Mouse (Mus musculus): ENCODE measurements around the gene Prmt8. TPM values are rescaled to one million over a fixed set of nuclear protein-coding genes. Genes with fewer than 3 reads are reported as not detected.

Gene Prmt8
- polyA plus RNA-seq, 1 experiment from 2014 or later: 16.6 TPM

GRCm38 (mm10) chr6:127684981-127685380 is 84.3 kb downstream of the Prmt8 start:
- H3K4me2 ChIP-seq (ENCODE audit: low read length): no peak overlapping the region
- no peaks in the 10 kb centered on the region for H3K27me3 ChIP-seq (replicated peaks; ENCODE audit: control insufficient read depth, insufficient read depth, low read length)
- ATAC-seq (peak; percentile 34; the same call in 1 of the 2 replicates), DNase-seq (ENCODE audit: low spot score) (peak; percentile 66)
- peaks cover 7% of the 10 kb centered on the region; the same call in 1 of the 2 replicates for H3K4me1 ChIP-seq (ENCODE audit: control insufficient read depth, insufficient read depth, low read length)
- no peak overlapping the region for H3K4me3 ChIP-seq (ENCODE audit: low read depth, low read length)
- H3K9ac ChIP-seq (ENCODE audit: low read length): no peak overlapping the region
- H3K27ac ChIP-seq (ENCODE audit: low read depth, low read length): no peak overlapping the region
- H3K36me3 ChIP-seq (ENCODE audit: control insufficient read depth, insufficient read depth, low read length): no peaks in the 10 kb centered on the region
- H3K9me3 ChIP-seq (replicated peaks; ENCODE audit: control insufficient read depth, low read length): no peaks in the 10 kb centered on the region
- WGBS: 59% methylated on average over 4 of the region's 4 CpGs

- H3K9ac ChIP-seq (ENCODE audit: low read length): no peak overlapping the region
- H3K36me3 ChIP-seq (ENCODE audit: control insufficient read depth, insufficient read depth, low read length): no peaks in the 10 kb centered on the region
- ATAC-seq (no peak), DNase-seq (ENCODE audit: low spot score) (peak; percentile 50)
- no peak overlapping the region for H3K27ac ChIP-seq (ENCODE audit: low read depth, low read length)
- peaks cover 7% of the 10 kb centered on the region; the same call in 1 of the 2 replicates for H3K4me1 ChIP-seq (ENCODE audit: control insufficient read depth, insufficient read depth, low read length)
- H3K9me3 ChIP-seq (replicated peaks; ENCODE audit: control insufficient read depth, low read length): no peaks in the 10 kb centered on the region
- WGBS: 63% methylated on average over 8 of the region's 8 CpGs
- no peaks in the 10 kb centered on the region for H3K27me3 ChIP-seq (replicated peaks; ENCODE audit: control insufficient read depth, insufficient read depth, low read length)
- no peak overlapping the region for H3K4me3 ChIP-seq (ENCODE audit: low read depth, low read length)
- no peak overlapping the region for H3K4me2 ChIP-seq (ENCODE audit: low read length)
Observed at GRCm38 (mm10) chr6:127683561-127683960, 85.7 kb downstream of the Prmt8 start.

- Histone ChIP-seq H3K4me2 (ENCODE audit: low read length) (no peak overlapping the region), H3K9ac (ENCODE audit: low read length) (no peak overlapping the region), H3K9me3 (replicated peaks; ENCODE audit: control insufficient read depth, low read length) (no peaks in the 10 kb centered on the region), H3K4me3 (ENCODE audit: low read depth, low read length) (no peak overlapping the region), H3K27ac (ENCODE audit: low read depth, low read length) (no peak overlapping the region), H3K4me1 (ENCODE audit: control insufficient read depth, insufficient read depth, low read length) (peaks cover 7% of the 10 kb centered on the region; the same call in 1 of the 2 replicates), H3K27me3 (replicated peaks; ENCODE audit: control insufficient read depth, insufficient read depth, low read length) (no peaks in the 10 kb centered on the region), H3K36me3 (ENCODE audit: control insufficient read depth, insufficient read depth, low read length) (no peaks in the 10 kb centered on the region)
- WGBS: 93% methylated on average over 7 of the region's 7 CpGs
- DNase-seq (ENCODE audit: low spot score): no peak
- ATAC-seq: no peak
Observed at GRCm38 (mm10) chr6:127680784-127681183, 88.5 kb downstream of the Prmt8 start.

GRCm38 (mm10) chr6:127678998-127679397 is 90.3 kb downstream of the Prmt8 start:
- DNase-seq (ENCODE audit: low spot score): no peak
- H3K4me2 ChIP-seq (ENCODE audit: low read length): no peak overlapping the region
- no peak overlapping the region for H3K4me3 ChIP-seq (ENCODE audit: low read depth, low read length)
- no peaks in the 10 kb centered on the region for H3K36me3 ChIP-seq (ENCODE audit: control insufficient read depth, insufficient read depth, low read length)
- WGBS: 80% methylated on average over 3 of the region's 3 CpGs
- no peak overlapping the region for H3K9ac ChIP-seq (ENCODE audit: low read length)
- no peaks in the 10 kb centered on the region for H3K27me3 ChIP-seq (replicated peaks; ENCODE audit: control insufficient read depth, insufficient read depth, low read length)
- peaks cover 7% of the 10 kb centered on the region; the same call in 1 of the 2 replicates for H3K4me1 ChIP-seq (ENCODE audit: control insufficient read depth, insufficient read depth, low read length)
- no peaks in the 10 kb centered on the region for H3K9me3 ChIP-seq (replicated peaks; ENCODE audit: control insufficient read depth, low read length)
- no peak for ATAC-seq
- H3K27ac ChIP-seq (ENCODE audit: low read depth, low read length): no peak overlapping the region

GRCm38 (mm10) chr6:127678320-127678719 is 91.0 kb downstream of the Prmt8 start:
- ATAC-seq (no peak), DNase-seq (ENCODE audit: low spot score) (no peak)
- no peaks in the 10 kb centered on the region for H3K27me3 ChIP-seq (replicated peaks; ENCODE audit: control insufficient read depth, insufficient read depth, low read length)
- no peaks in the 10 kb centered on the region for H3K9me3 ChIP-seq (replicated peaks; ENCODE audit: control insufficient read depth, low read length)
- no peaks in the 10 kb centered on the region for H3K36me3 ChIP-seq (ENCODE audit: control insufficient read depth, insufficient read depth, low read length)
- 79% methylated on average over 9 of the region's 9 CpGs for WGBS
- H3K4me2 ChIP-seq (ENCODE audit: low read length): no peak overlapping the region
- H3K4me3 ChIP-seq (ENCODE audit: low read depth, low read length): no peak overlapping the region
- H3K27ac ChIP-seq (ENCODE audit: low read depth, low read length): no peak overlapping the region
- H3K9ac ChIP-seq (ENCODE audit: low read length): no peak overlapping the region
- H3K4me1 ChIP-seq (ENCODE audit: control insufficient read depth, insufficient read depth, low read length): peaks cover 4% of the 10 kb centered on the region; the same call in 1 of the 2 replicates

- DNase-seq (ENCODE audit: low spot score) (no peak), ATAC-seq (no peak)
- no peaks in the 10 kb centered on the region for H3K27me3 ChIP-seq (replicated peaks; ENCODE audit: control insufficient read depth, insufficient read depth, low read length)
- H3K4me2 ChIP-seq (ENCODE audit: low read length): no peak overlapping the region
- H3K4me3 ChIP-seq (ENCODE audit: low read depth, low read length): no peak overlapping the region
- WGBS: 78% methylated on average over 11 of the region's 11 CpGs
- no peaks in the 10 kb centered on the region for H3K4me1 ChIP-seq (ENCODE audit: control insufficient read depth, insufficient read depth, low read length)
- no peaks in the 10 kb centered on the region for H3K36me3 ChIP-seq (ENCODE audit: control insufficient read depth, insufficient read depth, low read length)
- no peak overlapping the region for H3K9ac ChIP-seq (ENCODE audit: low read length)
- H3K9me3 ChIP-seq (replicated peaks; ENCODE audit: control insufficient read depth, low read length): no peaks in the 10 kb centered on the region
- no peak overlapping the region for H3K27ac ChIP-seq (ENCODE audit: low read depth, low read length)
Observed at GRCm38 (mm10) chr6:127676866-127677265, 92.4 kb downstream of the Prmt8 start.

- Histone ChIP-seq H3K4me3 (ENCODE audit: low read depth, low read length) (no peak overlapping the region), H3K36me3 (ENCODE audit: control insufficient read depth, insufficient read depth, low read length) (no peaks in the 10 kb centered on the region), H3K9me3 (replicated peaks; ENCODE audit: control insufficient read depth, low read length) (no peaks in the 10 kb centered on the region), H3K27me3 (replicated peaks; ENCODE audit: control insufficient read depth, insufficient read depth, low read length) (no peaks in the 10 kb centered on the region), H3K4me2 (ENCODE audit: low read length) (no peak overlapping the region), H3K9ac (ENCODE audit: low read length) (no peak overlapping the region), H3K27ac (ENCODE audit: low read depth, low read length) (no peak overlapping the region), H3K4me1 (ENCODE audit: control insufficient read depth, insufficient read depth, low read length) (peaks cover 5% of the 10 kb centered on the region; the same call in 1 of the 2 replicates)
- ATAC-seq (no peak), DNase-seq (ENCODE audit: low spot score) (no peak)
- WGBS: 89% methylated on average over 7 of the region's 7 CpGs
Observed at GRCm38 (mm10) chr6:127672071-127672470, 97.2 kb downstream of the Prmt8 start.

GRCm38 (mm10) chr6:127670031-127670430 is 99.2 kb downstream of the Prmt8 start:
- Histone ChIP-seq H3K4me3 (ENCODE audit: low read depth, low read length) (no peak overlapping the region), H3K9ac (ENCODE audit: low read length) (no peak overlapping the region), H3K9me3 (replicated peaks; ENCODE audit: control insufficient read depth, low read length) (no peaks in the 10 kb centered on the region), H3K4me2 (ENCODE audit: low read length) (no peak overlapping the region), H3K4me1 (ENCODE audit: control insufficient read depth, insufficient read depth, low read length) (peaks cover 5% of the 10 kb centered on the region; the same call in 1 of the 2 replicates), H3K27ac (ENCODE audit: low read depth, low read length) (no peak overlapping the region), H3K27me3 (replicated peaks; ENCODE audit: control insufficient read depth, insufficient read depth, low read length) (no peaks in the 10 kb centered on the region), H3K36me3 (ENCODE audit: control insufficient read depth, insufficient read depth, low read length) (no peaks in the 10 kb centered on the region)
- 90% methylated on average over 4 of the region's 4 CpGs for WGBS
- no peak for ATAC-seq
- DNase-seq (ENCODE audit: low spot score): no peak

- DNase-seq (ENCODE audit: low spot score) (peak; percentile 51), ATAC-seq (peak; percentile 32; the same call in 1 of the 2 replicates)
- Histone ChIP-seq H3K4me3 (ENCODE audit: low read depth, low read length) (no peak overlapping the region), H3K27ac (ENCODE audit: low read depth, low read length) (no peak overlapping the region), H3K36me3 (ENCODE audit: control insufficient read depth, insufficient read depth, low read length) (no peaks in the 10 kb centered on the region), H3K9ac (ENCODE audit: low read length) (no peak overlapping the region), H3K9me3 (replicated peaks; ENCODE audit: control insufficient read depth, low read length) (no peaks in the 10 kb centered on the region), H3K4me2 (ENCODE audit: low read length) (no peak overlapping the region), H3K27me3 (replicated peaks; ENCODE audit: control insufficient read depth, insufficient read depth, low read length) (no peaks in the 10 kb centered on the region), H3K4me1 (ENCODE audit: control insufficient read depth, insufficient read depth, low read length) (peaks cover 5% of the 10 kb centered on the region; the same call in 1 of the 2 replicates)
- WGBS: 64% methylated on average over 4 of the region's 4 CpGs
Observed at GRCm38 (mm10) chr6:127669313-127669712, 100.0 kb downstream of the Prmt8 start.
